Mouse (Mus musculus) forebrain, embryonic 16.5 days (tissue): ENCODE measurements around the gene Bsdc1. TPM values are rescaled to one million over a fixed set of nuclear protein-coding genes. Genes with fewer than 3 reads are reported as not detected.

Experiments
- ATAC-seq: fragments of 200-750 bp; cut with Nextera tagmentation; 2 replicates; pipeline ENCODE4 v1.8.0; 2017; ENCODE audit warnings: mild to moderate bottlenecking, moderate library complexity
- H3K27ac ChIP-seq: fragments of 300-500 bp; sonication (generic); 2 replicates; pipeline ENCODE4 v1.5.1; 2014; ENCODE audit warnings: low read length, control low read depth
- H3K27me3 ChIP-seq: fragments of 300-500 bp; sonication (generic); replicated peaks from 2 replicates; pipeline ENCODE4 v1.6.1; 2014; ENCODE audit warnings: low read length; ENCODE audit not compliant: control insufficient read depth, insufficient read depth
- H3K36me3 ChIP-seq: fragments of 300-500 bp; sonication (generic); 2 replicates; pipeline ENCODE4 v1.6.1; 2014; ENCODE audit not compliant: control insufficient read depth, insufficient read depth
- H3K4me1 ChIP-seq: fragments of 300-500 bp; sonication (generic); replicated peaks from 2 replicates; pipeline ENCODE4 v1.6.1; 2014; ENCODE audit warnings: low read length; ENCODE audit not compliant: control insufficient read depth, insufficient read depth
- H3K4me2 ChIP-seq: fragments of 300-500 bp; sonication (generic); 2 replicates; pipeline ENCODE4 v1.6.1; 2014; ENCODE audit warnings: mild to moderate bottlenecking, low read length, control low read depth
- H3K4me3 ChIP-seq: fragments of 300-500 bp; sonication (generic); replicated peaks from 2 replicates; pipeline ENCODE4 v1.5.1; 2014; ENCODE audit warnings: mild to moderate bottlenecking, low read length, control low read depth
- H3K9ac ChIP-seq: fragments of 300-500 bp; sonication (generic); replicated peaks from 2 replicates; pipeline ENCODE4 v1.6.1; 2014; ENCODE audit warnings: low read depth, low read length, control low read depth
- H3K9me3 ChIP-seq: fragments of 300-500 bp; sonication (generic); 2 replicates; pipeline ENCODE4 v1.6.1; 2016; ENCODE audit warnings: low read length; ENCODE audit not compliant: control insufficient read depth
- WGBS: fragments of 180-500 bp; shearing (Covaris S2); extraction: QIAGEN DNeasy Blood & Tissue Kit; methylation state at CpG from one replicate; pipeline ENCODE4 v1.1.7; 2014; 5-methylcytosine and 5-hydroxymethylcytosine counted together
- polyA plus RNA-seq: library from polyadenylated mRNA; unstranded; fragments of >200 nt; fragmentation: Nextera tagmentation; extraction: Ambion mirVana; gene quantifications from 2 replicates; pipeline ENCODE4 v1.2.1, GENCODE M21; 2015

Gene Bsdc1
- polyA plus RNA-seq, 1 experiment from 2014 or later: 43.7 TPM

GRCm38 (mm10) chr4:129509650-129510049 lies 48.3 kb downstream of the Bsdc1 start:
- ATAC-seq: no peak
- no peaks in the 10 kb centered on the region for H3K36me3 ChIP-seq
- no peak overlapping the region for H3K27ac ChIP-seq
- H3K27me3 ChIP-seq: no peaks in the 10 kb centered on the region
- no peaks in the 10 kb centered on the region for H3K9me3 ChIP-seq
- no peak overlapping the region for H3K9ac ChIP-seq
- no peak overlapping the region for H3K4me2 ChIP-seq
- no peak overlapping the region for H3K4me3 ChIP-seq
- peaks cover 12% of the 10 kb centered on the region for H3K4me1 ChIP-seq
- WGBS: 73% methylated on average over 3 of the region's 3 CpGs

- 0 out of 2 replicates have a peak, but pooled peaks cover 1% of the 10 kb centered on the region for H3K36me3 ChIP-seq
- peaks cover 22% of the 10 kb centered on the region for H3K4me1 ChIP-seq
- no peaks in the 10 kb centered on the region for H3K27me3 ChIP-seq
- no peak overlapping the region for H3K4me2 ChIP-seq
- WGBS: 44% methylated on average over 6 of the region's 6 CpGs
- no peaks in the 10 kb centered on the region for H3K9me3 ChIP-seq
- H3K4me3 ChIP-seq: no peak overlapping the region
- H3K27ac ChIP-seq: no peak overlapping the region
- H3K9ac ChIP-seq: no peak overlapping the region
- ATAC-seq: no peak
These were observed 49.5 kb downstream of the Bsdc1 start for GRCm38 (mm10) chr4:129510723-129511412.

- Histone ChIP-seq H3K4me3 (no peak overlapping the region), H3K27me3 (no peaks in the 10 kb centered on the region), H3K4me2 (no peak overlapping the region), H3K9me3 (no peaks in the 10 kb centered on the region), H3K27ac (no peak overlapping the region), H3K36me3 (peaks cover 4% of the 10 kb centered on the region; the same call in 1 of the 2 replicates), H3K9ac (no peak overlapping the region), H3K4me1 (peaks cover 27% of the 10 kb centered on the region)
- ATAC-seq: no peak
- 14% methylated on average over 6 of the region's 6 CpGs for WGBS
These were observed 50.2 kb downstream of the Bsdc1 start for GRCm38 (mm10) chr4:129511413-129512096.

- WGBS: 5% methylated on average over 45 of the region's 47 CpGs
These were observed 51.8 kb downstream of the Bsdc1 start, which contains the start of gene Marcksl1 for GRCm38 (mm10) chr4:129513086-129513767. Gene Marcksl1 (plus strand): TSS chr4:129513581.

GRCm38 (mm10) chr4:129513891-129514290 lies 52.5 kb downstream of the Bsdc1 start:
- ATAC-seq: peak; percentile 31
- no peaks in the 10 kb centered on the region for H3K27me3 ChIP-seq

More at GRCm38 (mm10) chr4:129513086-129513767, 51.8 kb downstream of the Bsdc1 start, which contains the start of gene Marcksl1:
- H3K27ac ChIP-seq: peak within 1 kb of the TSS; percentile 98
- H3K9ac ChIP-seq: peak within 1 kb of the TSS; percentile 100
- H3K9me3 ChIP-seq: no peaks in the 10 kb centered on the region
- peaks cover 8% of the 10 kb centered on the region; the same call in 1 of the 2 replicates for H3K36me3 ChIP-seq
- peaks cover 29% of the 10 kb centered on the region for H3K4me1 ChIP-seq
- no peaks in the 10 kb centered on the region for H3K27me3 ChIP-seq
- H3K4me3 ChIP-seq: peak within 1 kb of the TSS; percentile 99
- ATAC-seq: peak; percentile 89
- peak within 1 kb of the TSS; percentile 77 for H3K4me2 ChIP-seq

GRCm38 (mm10) chr4:129514300-129514898 lies 53.0 kb downstream of the Bsdc1 start:
- ATAC-seq: peak; percentile 56
- Histone ChIP-seq H3K4me1 (peaks cover 23% of the 10 kb centered on the region), H3K4me2 (peak overlapping the region; percentile 77), H3K4me3 (peak overlapping the region; percentile 99), H3K36me3 (peaks cover 11% of the 10 kb centered on the region; the same call in 1 of the 2 replicates), H3K9me3 (no peaks in the 10 kb centered on the region), H3K9ac (peak overlapping the region; percentile 100), H3K27me3 (no peaks in the 10 kb centered on the region), H3K27ac (peak overlapping the region; percentile 98)
- 0% methylated on average over 27 of the region's 35 CpGs for WGBS

More at GRCm38 (mm10) chr4:129513891-129514290, 52.5 kb downstream of the Bsdc1 start:
- peaks cover 11% of the 10 kb centered on the region; the same call in 1 of the 2 replicates for H3K36me3 ChIP-seq
- H3K4me1 ChIP-seq: peaks cover 28% of the 10 kb centered on the region
- H3K4me2 ChIP-seq: peak overlapping the region; percentile 77
- peak overlapping the region; percentile 98 for H3K27ac ChIP-seq
- H3K9ac ChIP-seq: peak overlapping the region; percentile 100
- H3K4me3 ChIP-seq: peak overlapping the region; percentile 99
- WGBS: 1% methylated on average over 37 of the region's 57 CpGs
- no peaks in the 10 kb centered on the region for H3K9me3 ChIP-seq

- no peaks in the 10 kb centered on the region for H3K9me3 ChIP-seq
- no peaks in the 10 kb centered on the region for H3K27me3 ChIP-seq
- H3K27ac ChIP-seq: no peak overlapping the region
- H3K4me3 ChIP-seq: no peak overlapping the region
- H3K4me1 ChIP-seq: peaks cover 23% of the 10 kb centered on the region
- H3K36me3 ChIP-seq: peaks cover 20% of the 10 kb centered on the region
- H3K4me2 ChIP-seq: no peak overlapping the region
- WGBS: 49% methylated on average over 2 of the region's 2 CpGs
- ATAC-seq: no peak
- H3K9ac ChIP-seq: no peak overlapping the region
These were observed 55.5 kb downstream of the Bsdc1 start for GRCm38 (mm10) chr4:129516925-129517324.

GRCm38 (mm10) chr4:129518519-129518918 lies 57.1 kb downstream of the Bsdc1 start:
- Histone ChIP-seq H3K4me2 (no peak overlapping the region), H3K4me3 (no peak overlapping the region), H3K4me1 (peaks cover 18% of the 10 kb centered on the region), H3K27me3 (no peaks in the 10 kb centered on the region), H3K9ac (no peak overlapping the region), H3K36me3 (peaks cover 29% of the 10 kb centered on the region), H3K27ac (no peak overlapping the region), H3K9me3 (no peaks in the 10 kb centered on the region)
- 94% methylated on average over 8 of the region's 8 CpGs for WGBS
- no peak for ATAC-seq
